Mouse (Mus musculus) lung, embryonic 15.5 days (tissue): ENCODE measurements around the gene Siva1. TPM values are rescaled to one million over a fixed set of nuclear protein-coding genes. Genes with fewer than 3 reads are reported as not detected.

ENCODE experiments used
- ATAC-seq: fragments of 200-750 bp; cut with Nextera tagmentation; 2 replicates; pipeline ENCODE4 v1.8.0; 2017; ENCODE audit warnings: moderate number of reproducible peaks, borderline replicate concordance; ENCODE audit not compliant: low FRiP score, low TSS enrichment; ENCODE audit errors: extremely low read depth
- H3K27ac ChIP-seq: fragments of 300-500 bp; sonication (generic); 2 replicates; pipeline ENCODE4 v1.5.1; 2015; ENCODE audit warnings: moderate library complexity, mild to moderate bottlenecking, inconsistent platforms
- H3K27me3 ChIP-seq: fragments of 300-500 bp; sonication (generic); 2 replicates; pipeline ENCODE4 v1.6.1; 2015; ENCODE audit warnings: inconsistent platforms
- H3K36me3 ChIP-seq: fragments of 300-500 bp; sonication (generic); 2 replicates; pipeline ENCODE4 v1.6.1; 2015; ENCODE audit warnings: inconsistent platforms
- H3K4me1 ChIP-seq: fragments of 300-500 bp; sonication (generic); 2 replicates; pipeline ENCODE4 v1.6.1; 2015; ENCODE audit warnings: inconsistent platforms
- H3K4me2 ChIP-seq: fragments of 300-500 bp; sonication (generic); 2 replicates; pipeline ENCODE4 v1.6.1; 2015; ENCODE audit warnings: inconsistent platforms, mild to moderate bottlenecking, moderate library complexity
- H3K4me3 ChIP-seq: fragments of 300-500 bp; sonication (generic); 2 replicates; pipeline ENCODE4 v1.5.1; 2015; ENCODE audit warnings: mild to moderate bottlenecking, inconsistent platforms
- H3K9ac ChIP-seq: fragments of 300-500 bp; sonication (generic); 2 replicates; pipeline ENCODE4 v1.6.1; 2015; ENCODE audit warnings: inconsistent platforms
- H3K9me3 ChIP-seq: fragments of 300-500 bp; sonication (generic); 2 replicates; pipeline ENCODE4 v1.6.1; 2016; ENCODE audit warnings: inconsistent platforms
- WGBS: fragments of 180-500 bp; shearing (Covaris S2); methylation state at CpG from one replicate; pipeline ENCODE4 v1.1.7; 2015; 5-methylcytosine and 5-hydroxymethylcytosine counted together
- polyA plus RNA-seq: library from polyadenylated mRNA; unstranded; fragments of >200 nt; fragmentation: Nextera tagmentation; extraction: Ambion mirVana; gene quantifications from 2 replicates; pipeline ENCODE4 v1.2.1, GENCODE M21; 2015

The Siva1 gene
- polyA plus RNA-seq, 1 experiment from 2014 or later: 232 TPM

- no peak overlapping the region for H3K9ac ChIP-seq
- H3K4me3 ChIP-seq: no peak overlapping the region
- H3K9me3 ChIP-seq: no peaks in the 10 kb centered on the region
- H3K27ac ChIP-seq: no peak overlapping the region
- no peak overlapping the region for H3K4me2 ChIP-seq
- 83% methylated on average over 6 of the region's 6 CpGs for WGBS
- H3K27me3 ChIP-seq: no peaks in the 10 kb centered on the region
- peaks cover 24% of the 10 kb centered on the region for H3K4me1 ChIP-seq
- peaks cover 6% of the 10 kb centered on the region; the same call in 1 of the 2 replicates for H3K36me3 ChIP-seq
- no peak for ATAC-seq
Measured at GRCm38 (mm10) chr12:112643126-112643525, 1.4 kb upstream of the Siva1 start.

GRCm38 (mm10) chr12:112644855-112645506 is 502 bp downstream of the Siva1 start:
- Histone ChIP-seq H3K9ac (peak overlapping the region; percentile 76), H3K4me2 (peak overlapping the region; percentile 73), H3K4me1 (peaks cover 24% of the 10 kb centered on the region), H3K4me3 (peak overlapping the region; percentile 71), H3K27me3 (no peaks in the 10 kb centered on the region), H3K27ac (peak overlapping the region; percentile 83), H3K9me3 (no peaks in the 10 kb centered on the region), H3K36me3 (peaks cover 22% of the 10 kb centered on the region)
- WGBS: under 1% methylated on average over 75 of the region's 75 CpGs
- no peak for ATAC-seq

- Histone ChIP-seq H3K4me2 (peak overlapping the region; percentile 73), H3K27ac (no peak overlapping the region), H3K4me1 (peaks cover 24% of the 10 kb centered on the region), H3K9ac (0 out of 2 replicates have a peak overlapping the region, but pooled peaks have one; percentile 6), H3K36me3 (peaks cover 30% of the 10 kb centered on the region), H3K4me3 (peak overlapping the region; percentile 71), H3K9me3 (no peaks in the 10 kb centered on the region), H3K27me3 (no peaks in the 10 kb centered on the region)
- WGBS: 43% methylated on average over 6 of the region's 6 CpGs
- ATAC-seq: no peak
Measured at GRCm38 (mm10) chr12:112646139-112646538, 1.7 kb downstream of the Siva1 start.

- Histone ChIP-seq H3K4me3 (no peak overlapping the region), H3K4me1 (peaks cover 29% of the 10 kb centered on the region), H3K27me3 (no peaks in the 10 kb centered on the region), H3K9ac (no peak overlapping the region), H3K4me2 (no peak overlapping the region), H3K9me3 (no peaks in the 10 kb centered on the region), H3K27ac (no peak overlapping the region), H3K36me3 (peaks cover 45% of the 10 kb centered on the region)
- ATAC-seq: no peak
- 93% methylated on average over 5 of the region's 5 CpGs for WGBS
Measured at GRCm38 (mm10) chr12:112648081-112648480, 3.6 kb downstream of the Siva1 start.

GRCm38 (mm10) chr12:112651778-112652439 is 7.4 kb downstream of the Siva1 start:
- peaks cover 6% of the 10 kb centered on the region for H3K4me1 ChIP-seq
- no peaks in the 10 kb centered on the region for H3K9me3 ChIP-seq
- H3K4me2 ChIP-seq: no peak overlapping the region
- no peaks in the 10 kb centered on the region for H3K27me3 ChIP-seq
- no peak for ATAC-seq
- H3K4me3 ChIP-seq: no peak overlapping the region
- H3K27ac ChIP-seq: peak overlapping the region; percentile 49; the same call in 1 of the 2 replicates
- H3K36me3 ChIP-seq: peaks cover 82% of the 10 kb centered on the region
- no peak overlapping the region for H3K9ac ChIP-seq
- WGBS: 57% methylated on average over 5 of the region's 5 CpGs

- Histone ChIP-seq H3K4me2 (no peak overlapping the region), H3K4me1 (peaks cover 6% of the 10 kb centered on the region), H3K27me3 (no peaks in the 10 kb centered on the region), H3K9ac (no peak overlapping the region), H3K27ac (no peak overlapping the region), H3K4me3 (no peak overlapping the region), H3K9me3 (no peaks in the 10 kb centered on the region), H3K36me3 (peaks cover 89% of the 10 kb centered on the region)
- peak; percentile 55; the same call in 1 of the 2 replicates for ATAC-seq
- WGBS: 43% methylated on average over 7 of the region's 7 CpGs
Measured at GRCm38 (mm10) chr12:112653157-112653824, 8.8 kb downstream of the Siva1 start.

GRCm38 (mm10) chr12:112654076-112654475 is 9.6 kb downstream of the Siva1 start:
- no peak overlapping the region for H3K9ac ChIP-seq
- 87% methylated on average over 5 of the region's 5 CpGs for WGBS
- peaks cover 11% of the 10 kb centered on the region for H3K4me1 ChIP-seq
- no peak overlapping the region for H3K4me3 ChIP-seq
- no peak overlapping the region for H3K27ac ChIP-seq
- no peaks in the 10 kb centered on the region for H3K27me3 ChIP-seq
- no peaks in the 10 kb centered on the region for H3K9me3 ChIP-seq
- no peak overlapping the region for H3K4me2 ChIP-seq
- H3K36me3 ChIP-seq: peaks cover 90% of the 10 kb centered on the region
- ATAC-seq: no peak

GRCm38 (mm10) chr12:112658619-112659018 is 14.1 kb downstream of the Siva1 start:
- H3K27me3 ChIP-seq: no peaks in the 10 kb centered on the region
- 77% methylated on average over 7 of the region's 7 CpGs for WGBS
- no peak overlapping the region for H3K4me2 ChIP-seq
- peaks cover 50% of the 10 kb centered on the region for H3K4me1 ChIP-seq
- H3K36me3 ChIP-seq: peaks cover 77% of the 10 kb centered on the region
- ATAC-seq: no peak
- no peaks in the 10 kb centered on the region for H3K9me3 ChIP-seq
- H3K27ac ChIP-seq: no peak overlapping the region
- 0 out of 2 replicates have a peak overlapping the region, but pooled peaks have one; percentile 2 for H3K9ac ChIP-seq
- no peak overlapping the region for H3K4me3 ChIP-seq

- Histone ChIP-seq H3K9me3 (no peaks in the 10 kb centered on the region), H3K4me3 (no peak overlapping the region), H3K36me3 (peaks cover 72% of the 10 kb centered on the region), H3K27ac (no peak overlapping the region), H3K27me3 (no peaks in the 10 kb centered on the region), H3K4me1 (peaks cover 55% of the 10 kb centered on the region), H3K4me2 (no peak overlapping the region), H3K9ac (0 out of 2 replicates have a peak overlapping the region, but pooled peaks have one; percentile 2)
- WGBS: 71% methylated on average over 6 of the region's 6 CpGs
- no peak for ATAC-seq
Measured at GRCm38 (mm10) chr12:112659109-112659508, 14.6 kb downstream of the Siva1 start.

- H3K9ac ChIP-seq: peak overlapping the region; percentile 25; the same call in 1 of the 2 replicates
- peak; percentile 84 for ATAC-seq
- peaks cover 72% of the 10 kb centered on the region for H3K4me1 ChIP-seq
- H3K27ac ChIP-seq: peak overlapping the region; percentile 95
- H3K27me3 ChIP-seq: no peaks in the 10 kb centered on the region
- peak overlapping the region; percentile 41 for H3K4me2 ChIP-seq
- H3K4me3 ChIP-seq: no peak overlapping the region
- no peaks in the 10 kb centered on the region for H3K9me3 ChIP-seq
- H3K36me3 ChIP-seq: peaks cover 59% of the 10 kb centered on the region
- 16% methylated on average over 5 of the region's 5 CpGs for WGBS
Measured at GRCm38 (mm10) chr12:112660576-112661326, 16.3 kb downstream of the Siva1 start.

GRCm38 (mm10) chr12:112661327-112661605 is 16.8 kb downstream of the Siva1 start:
- Histone ChIP-seq H3K4me1 (peaks cover 77% of the 10 kb centered on the region), H3K36me3 (peaks cover 54% of the 10 kb centered on the region), H3K27ac (peak overlapping the region; percentile 95), H3K4me2 (peak overlapping the region; percentile 41), H3K9me3 (no peaks in the 10 kb centered on the region), H3K4me3 (no peak overlapping the region), H3K9ac (no peak overlapping the region), H3K27me3 (no peaks in the 10 kb centered on the region)
- WGBS: 41% methylated on average over 3 of the region's 3 CpGs
- ATAC-seq: no peak
